Comparison of ENCODE assay signal across 7 mouse cellular contexts in the genomic region with DNA sequence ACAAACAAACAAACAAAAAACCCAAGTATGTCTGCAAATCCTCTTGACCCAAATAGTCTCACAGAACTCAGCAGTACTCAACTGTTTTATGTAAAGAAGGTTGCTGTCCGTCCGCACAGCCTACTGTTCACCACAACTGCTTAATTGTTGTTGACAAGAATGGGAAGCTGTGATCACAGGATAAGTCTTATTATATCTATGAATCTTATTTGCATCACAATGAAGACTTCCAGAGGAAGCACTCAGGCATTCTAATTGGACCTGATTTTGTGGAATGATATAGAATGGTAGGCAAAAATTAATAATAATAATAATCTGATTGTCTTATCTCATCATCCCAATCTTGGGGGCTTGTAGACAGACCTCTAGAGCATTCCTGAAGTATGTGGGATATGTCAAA.
"Had no signal": no experiment of that assay in that cellular context is flagged by ENCODE, and none has a peak within 500 bp of the region (broad histone marks: within the 10 kb centered on the region; RNA-seq: fewer than 3 reads in every experiment).

No protein-coding gene starts in this region.

- H3K27ac ChIP-seq: midbrain, embryonic 10.5 days; midbrain, embryonic 12.5 days; midbrain, embryonic 15.5 days; neural tube, embryonic 12.5 days; stomach, embryonic 15.5 days; stomach, postnatal 0 days had no signal

- H3K9ac ChIP-seq: lung, embryonic 14.5 days; midbrain, embryonic 12.5 days; midbrain, embryonic 15.5 days; neural tube, embryonic 12.5 days; stomach, embryonic 15.5 days had no signal

- H3K9me3 ChIP-seq: midbrain, embryonic 10.5 days; midbrain, embryonic 12.5 days; midbrain, embryonic 15.5 days; neural tube, embryonic 12.5 days; stomach, embryonic 15.5 days had no signal

- H3K36me3 ChIP-seq: midbrain, embryonic 10.5 days; midbrain, embryonic 12.5 days; midbrain, embryonic 15.5 days; neural tube, embryonic 12.5 days; stomach, embryonic 15.5 days had no signal

- H3K4me2 ChIP-seq: lung, embryonic 14.5 days; midbrain, embryonic 12.5 days; midbrain, embryonic 15.5 days; neural tube, embryonic 12.5 days; stomach, embryonic 15.5 days had no signal

- H3K27me3 ChIP-seq: midbrain, embryonic 12.5 days; midbrain, embryonic 15.5 days; neural tube, embryonic 12.5 days; stomach, embryonic 15.5 days had no signal

- H3K4me3 ChIP-seq: midbrain, embryonic 10.5 days; midbrain, embryonic 12.5 days; midbrain, embryonic 15.5 days; neural tube, embryonic 12.5 days; stomach, embryonic 15.5 days had no signal

- ATAC-seq: midbrain, embryonic 15.5 days had no signal
